Mouse (Mus musculus): ENCODE data around the gene Olfr1261.

DNA sequence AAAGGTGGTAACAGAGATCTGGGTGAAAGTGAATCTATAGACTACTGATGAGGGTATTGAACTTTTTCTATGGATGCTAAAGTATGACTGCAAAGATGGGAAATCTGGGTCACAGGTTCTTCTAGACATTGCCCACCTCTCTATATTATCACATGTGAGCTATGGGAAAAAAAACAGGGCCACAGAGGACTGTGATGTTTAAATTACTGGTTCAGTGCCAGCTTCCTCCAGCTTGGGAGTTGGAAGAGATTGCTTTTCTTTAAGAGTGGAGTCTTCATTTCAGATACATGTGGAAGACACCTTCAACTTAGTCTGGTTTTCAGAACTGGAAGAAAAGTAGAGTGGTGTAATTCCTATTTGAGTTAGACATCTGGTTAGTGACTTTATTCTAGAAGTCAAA is 44.0 kb downstream of the Olfr1261 start, which contains the start of gene Olfr1265:
- TF ChIP-seq CTCF (IDR thresholded peaks at IDR 0.05; ENCODE audit: low read depth) (no peak), EP300 (IDR thresholded peaks at IDR 0.05; ENCODE audit: low read depth) (no peak)

Data from liver, embryonic 14.5 days (tissue).